Mouse (Mus musculus) 416B (cell line): ENCODE data around the gene Aarsd1.
"Not testable (repeated sequence)": the region's sequence is repeated elsewhere in the genome, so short reads cannot be mapped to it uniquely, and the experiment has no call there.

Experiments
- DNase-seq: peaks from one replicate; pipeline ENCODE4 v3.0.0; 2011; ENCODE audit warnings: low read depth

The Aarsd1 gene

DNA sequence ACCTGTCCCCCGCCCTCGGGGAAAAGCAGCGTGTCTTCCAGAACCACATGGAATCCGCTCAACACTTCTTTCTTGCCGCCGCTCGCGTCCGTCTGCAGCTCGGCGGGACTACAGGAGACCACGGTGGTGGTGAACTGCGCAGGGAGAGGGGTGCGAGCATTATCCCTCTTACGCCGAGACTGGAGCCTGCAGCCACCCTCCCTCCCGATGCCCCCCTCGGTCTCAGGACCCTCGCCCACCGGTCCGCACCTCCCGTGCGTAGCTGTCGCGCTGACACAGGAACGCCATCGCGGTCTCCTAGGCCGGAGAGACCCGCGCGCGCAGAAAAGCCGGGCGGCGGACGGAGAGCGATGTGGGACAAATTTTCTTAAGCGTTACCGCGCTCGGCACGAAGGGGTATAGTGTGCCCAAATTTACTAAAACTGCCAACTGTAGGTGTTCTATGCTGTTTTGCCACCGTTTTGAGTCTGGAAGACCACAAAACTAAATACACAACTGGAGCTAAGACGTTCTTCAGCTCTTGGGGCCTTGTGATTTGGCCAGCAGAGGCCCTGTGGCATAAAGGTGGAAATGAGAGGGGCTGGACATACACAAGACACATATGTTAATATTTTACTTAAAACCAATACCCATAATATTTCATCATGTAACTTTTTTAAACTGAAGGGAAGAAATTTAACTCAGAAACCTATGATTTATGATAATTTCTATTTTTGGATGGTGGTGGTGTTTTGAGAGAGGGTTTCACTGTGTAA lies at the start of gene Aarsd1:
TSS of gene Aarsd1 (minus strand) at position 515 of the 755 bp plus-strand sequence.
- DNase-seq = peak; percentile 86

DNA sequence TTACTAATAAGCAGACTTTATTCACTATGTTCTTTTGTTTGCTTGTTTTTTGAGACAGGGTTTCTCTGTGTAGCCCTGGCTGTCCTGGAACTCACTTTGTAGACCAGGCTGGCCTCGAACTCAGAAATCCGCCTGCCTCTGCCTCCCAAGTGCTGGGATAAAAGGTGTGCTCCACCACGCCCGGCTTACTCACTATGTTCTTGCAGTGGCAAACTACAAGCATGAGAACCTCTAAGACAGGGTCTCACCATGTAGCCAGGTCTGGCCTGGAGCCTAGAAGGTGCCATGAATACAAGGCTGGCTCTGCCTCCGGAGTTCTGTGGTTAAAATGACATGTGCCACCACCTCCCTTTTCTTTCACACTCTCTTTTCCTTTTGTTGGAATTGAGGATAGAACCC lies 49.1 kb upstream of the Aarsd1 start:
- peak; percentile 18 for DNase-seq

DNA sequence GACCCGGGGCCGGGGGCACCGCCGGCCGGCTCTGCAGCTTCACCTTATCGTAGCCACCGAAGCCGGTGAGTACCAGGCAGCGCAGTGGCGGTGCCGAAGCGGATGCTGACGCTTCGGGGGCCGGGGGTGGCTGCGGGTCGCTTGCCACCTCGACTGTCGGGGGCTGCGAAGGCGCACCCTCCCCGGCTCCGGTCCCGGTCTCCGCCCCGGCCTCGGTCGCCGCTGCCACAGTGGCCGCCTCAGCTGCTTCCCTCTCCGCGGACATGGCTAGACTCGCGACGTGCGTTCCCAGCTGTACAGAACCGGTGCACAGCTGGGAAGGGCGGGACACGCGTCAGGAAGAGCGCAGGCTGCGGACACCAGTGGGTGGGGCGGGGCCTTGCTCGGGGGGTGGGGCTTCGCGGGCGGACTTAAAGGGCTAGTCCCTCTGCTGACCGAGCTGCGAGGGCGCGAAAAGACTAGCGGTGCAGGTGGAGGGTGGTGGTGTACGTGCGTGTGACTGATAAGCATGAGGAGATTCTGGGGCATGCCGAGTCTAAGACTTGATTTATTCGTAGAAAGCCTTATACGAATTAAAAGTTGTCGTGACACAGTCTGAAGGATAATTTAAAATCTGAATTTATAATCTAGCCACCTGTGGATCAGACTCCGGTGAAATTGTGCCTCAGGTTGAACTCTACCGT lies 48.6 kb upstream of the Aarsd1 start, which contains the start of gene Vat1:
TSS of gene Vat1 (minus strand) at position 362 of the 683 bp plus-strand sequence.
- peak; percentile 82 for DNase-seq

DNA sequence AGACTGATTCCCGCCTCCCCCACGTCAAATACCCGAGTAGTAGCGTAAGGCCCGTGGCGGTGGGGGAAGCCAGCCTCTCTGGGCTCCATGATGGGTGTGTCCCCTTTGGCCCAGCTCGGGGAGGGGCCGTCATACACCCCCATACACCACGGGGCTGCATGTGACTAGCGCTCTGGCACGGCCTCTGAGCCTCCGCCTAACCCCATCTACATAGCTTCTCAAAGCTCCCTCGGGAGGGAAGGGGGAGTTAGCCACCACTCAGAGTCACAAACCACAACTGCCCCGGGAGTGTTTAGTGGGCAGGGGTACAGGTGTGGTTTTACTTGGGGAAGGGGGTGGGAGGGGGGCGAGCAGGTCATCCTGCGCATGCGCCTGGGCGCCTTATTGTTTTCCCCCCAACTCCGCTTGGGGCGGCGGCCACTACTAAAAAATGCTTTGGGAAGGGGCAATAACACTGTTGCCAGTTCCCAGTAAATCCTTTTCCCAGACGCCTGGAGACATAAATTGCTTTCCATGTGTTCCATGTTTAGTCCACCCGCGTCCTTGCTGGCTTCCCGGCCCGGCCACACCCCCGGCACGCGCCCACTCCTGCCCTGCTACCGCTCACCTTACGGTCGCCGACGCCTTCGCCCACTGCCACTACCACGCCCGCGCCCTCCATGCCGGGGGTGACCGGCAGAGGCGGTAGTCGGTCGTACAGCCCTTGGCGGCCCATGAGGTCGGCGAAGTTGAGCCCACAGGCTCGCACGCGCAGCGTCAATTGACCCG lies 47.9 kb upstream of the Aarsd1 start:
- peak; percentile 85 for DNase-seq

DNA sequence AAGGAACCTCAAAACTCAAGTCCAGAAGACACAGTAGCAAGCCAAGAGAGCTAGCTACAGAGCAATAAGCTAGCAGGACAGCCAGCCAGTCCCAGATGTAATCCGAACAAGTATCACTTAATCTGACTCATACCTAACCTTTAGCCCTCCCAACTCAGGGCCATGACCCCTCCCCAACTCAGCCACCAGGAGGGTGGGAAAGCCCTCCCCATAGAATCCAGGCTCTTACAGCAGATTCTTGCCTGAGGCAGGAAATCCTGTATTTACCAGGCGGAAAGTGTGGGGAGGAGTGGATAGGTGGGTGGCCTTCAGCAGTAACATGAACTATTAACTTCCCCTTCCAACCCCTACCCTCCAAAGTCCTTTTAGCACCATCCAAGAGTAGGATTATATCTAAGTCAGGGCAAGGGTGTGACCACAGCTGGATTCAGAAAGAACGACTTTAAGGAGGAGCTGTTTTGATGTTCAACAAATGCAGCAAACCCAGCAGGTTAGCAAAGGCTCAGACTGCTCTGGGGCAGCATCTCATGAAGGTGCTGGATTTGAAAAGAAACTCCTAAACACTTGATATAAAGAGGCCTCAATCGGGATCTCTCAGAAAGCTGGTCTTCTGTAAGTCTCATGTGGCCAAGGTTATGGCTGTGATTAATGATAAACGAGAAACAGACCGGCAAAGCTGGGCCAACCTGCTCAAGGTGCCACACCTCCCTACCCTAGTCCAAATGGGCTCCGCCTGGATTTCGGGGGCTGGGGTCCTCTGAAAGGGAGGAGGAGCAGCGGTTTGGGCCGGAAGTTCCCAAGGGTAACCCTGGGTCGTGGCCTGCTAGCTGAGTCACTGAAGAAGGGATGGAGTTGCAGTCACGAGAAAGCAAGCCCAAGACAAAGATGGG lies 47.0 kb upstream of the Aarsd1 start, which contains the start of gene Rnd2:
TSS of gene Rnd2 (plus strand) at position 789 of the 890 bp plus-strand sequence.
- peak; percentile 93 for DNase-seq

DNA sequence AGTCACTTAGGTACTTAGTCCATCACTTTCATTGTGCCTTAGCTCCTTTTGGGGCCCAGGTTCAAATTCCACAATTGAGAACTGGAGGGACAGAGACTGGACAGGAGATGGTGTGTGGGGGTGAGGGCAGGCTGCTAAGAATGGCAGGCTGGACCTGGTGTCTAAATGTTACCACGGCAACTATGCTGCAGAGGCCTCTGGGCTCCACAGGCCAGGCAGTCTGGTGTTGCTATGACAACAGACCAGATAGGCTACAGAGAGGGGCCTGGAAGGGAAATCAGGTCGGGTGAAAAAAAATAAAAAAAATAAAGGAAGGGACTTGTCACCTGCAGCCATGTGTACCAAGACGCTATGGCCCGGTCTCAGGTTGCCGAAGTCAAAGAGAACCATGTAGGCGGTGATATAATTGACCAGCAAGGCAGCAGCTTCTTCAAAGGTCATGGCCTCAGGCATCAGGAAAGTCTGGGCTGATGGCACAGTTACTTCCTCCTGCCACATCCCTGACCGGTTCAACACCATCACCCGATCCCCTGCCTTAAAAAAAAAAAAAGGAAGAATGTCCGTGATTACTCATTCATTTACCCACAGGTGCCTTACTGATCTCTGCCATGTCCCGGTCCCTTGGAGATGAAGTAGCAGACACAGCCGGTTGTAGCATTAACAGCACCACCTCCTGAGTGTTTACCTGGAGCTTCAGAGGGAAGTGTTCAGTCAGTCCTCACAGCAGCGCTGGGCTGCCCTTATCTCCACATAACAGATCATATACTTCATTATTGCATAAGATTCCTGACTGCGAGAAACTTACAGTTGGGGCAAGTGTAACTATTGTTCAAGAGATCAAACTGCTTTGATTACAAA lies 45.4 kb upstream of the Aarsd1 start:
- DNase-seq = peak; percentile 87

DNA sequence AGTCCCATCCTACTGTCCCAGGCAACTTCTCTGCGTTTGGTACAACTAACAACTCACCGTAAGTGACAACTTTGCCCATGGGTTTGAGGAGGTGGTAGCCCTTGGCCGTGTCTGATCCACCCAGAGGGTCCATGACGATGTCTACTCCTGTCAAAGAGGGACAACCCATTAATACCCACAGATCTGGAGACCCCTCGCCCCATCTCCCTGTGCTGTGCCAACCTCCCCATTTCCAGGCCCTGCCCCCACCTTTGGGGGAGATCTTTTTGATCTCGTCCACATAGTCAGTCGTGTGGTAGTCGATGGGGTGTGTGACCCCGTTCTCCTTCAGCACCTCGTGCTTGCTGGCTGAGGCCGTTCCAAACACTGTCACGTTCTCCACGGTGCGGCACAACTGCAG lies 44.7 kb upstream of the Aarsd1 start:
- DNase-seq = no peak

DNA sequence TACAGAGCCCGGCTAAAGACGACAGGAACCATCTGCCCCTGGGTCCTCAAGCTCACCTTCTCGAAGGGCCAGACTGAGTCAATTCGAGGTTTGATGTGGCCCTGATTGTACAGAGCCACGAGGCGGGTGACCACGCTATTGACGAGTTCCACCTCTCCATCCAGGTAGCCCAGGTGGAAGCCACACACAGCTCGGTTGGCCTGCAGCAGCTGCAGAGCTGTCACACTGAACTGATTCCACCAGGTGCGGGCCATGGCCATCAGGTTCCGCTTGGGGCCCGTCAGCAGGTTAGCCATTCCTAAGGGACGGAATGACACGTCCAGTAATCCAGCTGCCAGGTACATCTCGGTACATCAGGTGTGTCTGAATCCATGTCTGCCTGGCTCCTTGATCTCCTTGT lies 42.9 kb upstream of the Aarsd1 start:
- DNase-seq = no peak

DNA sequence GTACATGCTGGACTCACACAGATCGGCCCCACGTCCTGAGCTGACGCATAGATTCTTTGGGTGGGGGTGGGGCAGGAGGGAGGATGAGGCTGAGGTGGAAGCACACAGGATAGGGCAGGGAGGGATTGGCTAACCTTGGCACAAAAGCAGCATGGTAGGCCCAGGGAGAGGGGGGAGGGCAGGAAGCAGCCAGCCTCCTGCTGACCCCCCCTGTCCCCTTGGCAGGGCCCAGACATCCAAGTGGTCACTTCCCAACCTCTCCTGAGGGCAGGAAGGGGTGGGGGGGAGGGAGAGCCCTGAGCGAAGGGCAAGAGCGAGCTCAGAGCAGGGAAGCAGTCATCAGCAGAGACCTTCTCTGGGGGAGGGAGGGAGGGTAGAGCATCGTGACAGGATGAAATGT lies 42.3 kb upstream of the Aarsd1 start:
- no peak for DNase-seq

DNA sequence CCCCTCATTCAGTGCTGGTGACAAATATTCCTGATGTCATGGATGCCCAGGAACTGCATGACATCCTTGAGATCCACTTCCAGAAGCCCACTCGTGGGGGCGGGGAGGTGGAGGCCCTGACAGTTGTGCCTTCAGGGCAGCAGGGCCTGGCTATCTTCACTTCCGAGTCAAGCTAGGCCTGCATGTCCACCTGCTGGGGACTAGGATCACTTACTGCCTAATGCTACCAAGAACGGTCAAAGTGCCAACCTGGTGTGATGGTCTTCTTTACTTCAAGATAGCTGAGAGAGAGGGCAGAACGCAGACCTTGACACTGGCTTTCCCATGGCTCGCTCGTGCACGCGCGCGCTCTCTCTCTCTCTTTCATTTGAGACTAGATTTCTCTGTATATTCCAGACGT lies 40.8 kb upstream of the Aarsd1 start:
- no peak for DNase-seq

DNA sequence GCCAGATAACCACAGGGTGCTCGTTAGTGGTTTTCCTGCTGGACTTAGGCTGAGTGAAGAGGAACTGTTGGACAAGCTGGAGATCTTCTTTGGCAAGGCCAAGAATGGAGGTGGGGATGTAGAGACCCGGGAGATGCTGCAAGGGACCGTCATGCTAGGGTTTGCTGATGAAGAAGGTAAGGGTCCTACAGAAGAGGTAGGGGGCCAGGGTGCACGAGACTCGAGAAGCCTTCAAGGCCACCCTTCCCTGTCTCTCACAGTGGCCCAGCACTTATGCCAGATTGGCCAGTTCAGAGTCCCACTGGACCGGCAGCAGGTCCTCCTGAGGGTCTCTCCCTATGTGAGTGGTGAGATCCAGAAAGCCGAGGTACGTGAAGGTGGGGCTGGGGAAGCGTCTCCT lies 40.2 kb upstream of the Aarsd1 start:
- no peak for DNase-seq

DNA sequence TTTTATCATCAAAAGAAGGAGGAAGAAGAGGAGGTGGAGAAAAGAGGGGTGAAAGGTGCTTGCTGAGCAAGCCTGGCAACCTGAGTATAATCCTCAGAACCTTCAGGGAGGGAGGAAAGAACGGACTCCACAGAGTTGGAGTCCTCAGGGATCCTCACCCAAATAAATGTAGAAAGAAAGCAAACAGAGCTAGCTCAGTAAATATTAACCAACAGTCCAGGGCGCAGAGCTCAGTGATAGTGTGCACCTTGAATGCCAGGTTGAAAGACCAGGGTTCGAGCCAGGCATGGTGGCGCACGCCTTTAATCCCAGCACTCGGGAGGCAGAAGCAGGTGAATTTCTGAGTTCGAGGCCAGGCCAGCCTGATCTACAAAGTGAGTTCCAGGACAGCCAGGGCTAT lies 38.2 kb upstream of the Aarsd1 start:
- DNase-seq = no peak

DNA sequence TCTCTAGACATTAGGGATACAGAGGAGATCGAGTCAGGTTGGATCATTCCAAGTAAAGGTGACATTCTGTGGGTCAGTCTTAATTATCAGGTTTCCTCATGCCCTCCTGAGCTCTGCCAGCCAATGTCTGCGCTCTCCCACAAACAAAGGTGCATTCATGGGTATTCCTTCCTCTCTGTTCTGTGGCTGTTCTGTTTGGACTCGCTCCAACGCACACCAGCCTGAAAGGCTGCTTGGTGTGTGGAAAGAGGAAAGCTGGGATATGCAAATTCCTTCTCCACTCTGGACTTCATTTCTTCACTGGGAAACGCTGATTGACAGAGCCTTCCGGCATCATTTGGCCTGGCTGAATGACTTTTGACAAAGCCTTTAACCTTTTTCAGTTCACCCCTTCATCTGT lies 37.3 kb upstream of the Aarsd1 start:
- DNase-seq = no peak

DNA sequence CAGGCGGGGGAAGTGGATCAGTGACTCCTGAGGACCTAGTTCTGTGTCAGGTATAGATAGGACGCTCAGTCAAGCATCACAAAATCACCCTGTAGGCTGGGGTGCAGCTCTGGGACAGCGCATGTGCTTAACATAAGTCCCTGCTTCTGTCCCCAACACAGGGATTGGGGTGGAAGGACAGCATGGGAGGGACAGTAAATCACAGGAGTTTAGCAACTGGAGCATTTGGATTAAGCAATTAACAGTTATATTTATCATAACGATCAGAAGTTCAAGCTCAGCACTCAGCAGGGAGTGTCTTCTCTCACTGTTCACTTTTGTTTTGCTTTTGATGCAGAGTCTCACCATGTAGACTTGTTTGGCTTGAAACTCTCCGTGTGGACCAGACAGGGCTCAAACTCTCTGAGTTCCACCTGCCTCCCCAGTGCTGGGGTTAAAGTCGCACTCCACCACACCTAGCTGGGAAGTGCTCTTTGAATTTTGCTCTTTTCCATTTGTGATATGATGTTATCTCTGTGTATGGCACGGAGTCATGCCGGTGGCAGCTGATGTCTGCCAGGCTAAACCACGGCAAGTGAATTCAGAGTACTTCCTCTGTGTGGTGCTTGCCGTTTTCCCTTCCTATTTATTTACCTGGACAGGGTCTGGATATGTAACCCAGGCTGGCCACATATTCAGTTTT lies 34.8 kb upstream of the Aarsd1 start:
- peak; percentile 31 for DNase-seq

DNA sequence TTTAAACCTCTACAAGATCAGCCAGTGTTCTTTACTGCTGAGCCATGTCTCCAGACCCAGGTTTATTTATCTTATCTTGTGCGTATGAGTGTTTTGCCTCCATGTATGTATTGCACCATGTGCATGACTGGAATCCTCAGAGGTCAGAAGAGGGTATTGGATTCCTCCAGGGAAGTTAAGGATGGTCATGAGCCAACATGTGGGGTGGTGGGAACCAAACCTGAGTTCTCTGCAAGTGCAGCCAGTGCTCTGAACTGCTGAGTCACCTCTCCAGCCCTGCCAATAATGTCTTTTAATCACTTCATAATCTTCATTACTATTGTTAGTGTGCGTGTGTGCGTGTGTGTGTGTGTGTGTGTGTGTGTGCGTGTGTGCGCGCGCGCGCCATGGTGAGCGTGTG lies 34.1 kb upstream of the Aarsd1 start:
- DNase-seq = peak; percentile 31

DNA sequence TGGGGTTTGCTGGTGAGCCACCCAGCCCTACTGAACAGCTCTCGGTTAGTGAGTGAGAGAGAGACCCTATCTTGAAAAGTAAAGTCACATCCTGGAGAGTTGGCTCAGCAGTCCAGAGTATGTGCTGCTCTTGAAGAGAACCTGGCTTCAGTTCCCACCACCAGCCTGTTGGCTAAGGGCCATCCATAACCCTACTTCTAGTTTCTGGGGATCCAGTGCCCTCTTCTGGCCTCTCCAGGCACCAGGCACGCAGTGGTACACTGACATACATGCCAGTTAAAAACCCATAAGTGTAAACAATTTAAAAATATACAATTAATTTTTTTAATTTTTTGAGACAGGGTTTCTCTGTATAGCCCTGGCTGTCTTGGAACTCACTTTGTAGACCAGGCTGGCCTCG lies 33.0 kb upstream of the Aarsd1 start:
- DNase-seq = peak; percentile 82

DNA sequence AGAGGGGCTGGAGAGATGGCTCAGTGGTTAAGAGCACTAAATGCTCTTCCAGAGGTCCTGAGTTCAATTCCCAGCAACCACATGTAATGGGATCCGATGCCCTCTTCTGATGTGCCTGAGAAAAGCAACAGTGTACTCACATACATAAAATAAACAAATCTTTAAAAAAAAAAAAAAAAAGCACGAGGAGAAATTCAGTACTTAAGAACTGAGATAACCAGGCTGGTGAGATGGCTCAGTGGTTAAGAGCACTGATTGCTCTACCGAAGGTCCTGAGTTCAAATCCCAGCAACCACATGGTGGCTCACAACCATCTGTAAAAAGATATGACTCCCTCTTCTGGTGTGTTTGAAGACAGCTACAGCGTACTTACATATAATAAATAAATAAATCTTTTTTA lies 32.2 kb upstream of the Aarsd1 start:
- not testable (repeated sequence) for DNase-seq

DNA sequence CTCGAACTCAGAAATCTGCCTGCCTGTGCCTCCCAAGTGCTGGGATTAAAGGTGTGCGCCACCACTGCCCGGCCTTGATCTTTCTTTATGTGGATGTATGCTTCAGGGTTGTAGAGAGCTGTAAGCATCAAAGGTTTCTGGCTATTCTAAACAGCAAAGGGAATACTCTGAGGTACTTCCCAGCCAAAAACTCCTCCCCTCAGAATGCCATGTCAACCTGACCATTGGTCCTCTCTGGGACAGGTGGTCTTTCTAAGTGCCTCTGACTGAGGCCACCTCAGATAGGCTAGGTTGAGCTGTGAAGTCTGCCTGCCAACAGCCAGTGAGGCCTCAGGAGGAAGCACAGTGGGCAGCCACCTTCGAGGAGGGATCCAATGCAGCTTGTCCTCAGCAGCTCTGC lies 31.5 kb upstream of the Aarsd1 start:
- peak; percentile 79 for DNase-seq

DNA sequence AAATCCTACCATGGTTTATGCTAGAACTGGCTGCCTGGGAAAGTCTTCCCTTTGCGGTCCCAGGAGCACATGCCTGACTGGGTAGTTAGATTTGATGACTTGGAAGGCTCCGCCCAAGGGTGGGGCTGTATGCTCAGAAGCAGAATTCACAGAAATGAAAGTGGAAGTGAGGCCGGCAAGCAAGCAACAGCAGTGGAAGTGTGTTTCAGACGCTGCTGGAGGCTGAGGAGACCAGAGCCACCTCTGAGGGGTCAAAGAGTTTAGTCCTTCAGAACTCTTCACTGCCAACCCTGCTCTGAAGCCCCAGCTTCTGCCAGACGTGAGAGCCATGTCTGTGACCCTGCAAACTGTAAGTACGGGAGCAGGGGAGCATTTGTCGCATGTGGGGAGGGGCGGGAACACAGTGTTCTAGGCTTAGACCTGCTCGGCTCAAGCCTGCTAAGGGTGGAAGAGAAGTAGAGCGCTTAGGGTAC lies 30.9 kb upstream of the Aarsd1 start, which contains the start of gene Ifi35:
TSS of gene Ifi35 (plus strand) at position 134 of the 473 bp plus-strand sequence.
- peak; percentile 94 for DNase-seq

DNA sequence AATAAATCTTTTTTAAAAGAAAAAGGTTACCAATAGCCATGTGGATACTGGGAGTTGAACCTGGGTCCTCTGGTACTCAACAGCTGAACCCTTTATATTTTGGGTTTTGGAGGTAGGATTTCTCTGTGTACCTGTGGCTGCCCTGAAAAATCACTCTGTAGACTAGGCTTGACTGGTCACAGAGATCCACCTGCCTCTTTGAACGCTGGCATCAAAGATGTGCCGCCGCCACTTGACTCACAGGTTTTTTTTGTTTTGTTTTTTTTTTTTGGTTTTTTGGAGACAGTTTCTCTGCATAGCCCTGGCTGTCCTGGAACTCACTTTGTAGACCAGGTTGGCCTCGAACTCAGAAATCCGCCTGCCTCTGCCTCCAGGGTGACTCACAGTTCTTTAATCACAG lies 30.4 kb upstream of the Aarsd1 start:
- DNase-seq = no peak
